Comparison of ENCODE assay signal across 13 mouse cellular contexts in the genomic region with DNA sequence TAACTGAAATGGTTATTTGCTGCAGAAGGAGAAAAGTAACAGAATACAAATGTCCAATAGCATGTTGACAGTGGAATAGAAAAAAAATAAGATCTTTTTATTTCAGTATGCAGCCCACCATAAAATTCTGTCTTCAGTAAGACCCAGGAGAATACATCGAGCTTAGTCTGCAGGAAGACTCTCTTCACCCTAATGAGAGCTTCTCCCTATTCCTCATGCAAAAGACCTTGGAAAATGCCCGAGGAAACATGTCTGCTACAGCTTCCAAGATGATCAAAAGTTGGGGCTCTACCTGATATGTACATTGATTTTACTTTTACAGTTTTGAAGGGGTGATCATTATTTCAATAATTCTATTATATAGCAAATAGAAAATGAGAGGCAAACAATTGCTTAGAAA.
A peak's percentile ranks its signal among the peaks of the same experiment; 100 is the strongest.
DNase-seq lines count a peak whose midpoint lies in the region; ATAC-seq and TF ChIP-seq lines count a peak whose summit lies in the region.
"Had no signal": no experiment of that assay in that cellular context is flagged by ENCODE, and none has a peak within 500 bp of the region (broad histone marks: within the 10 kb centered on the region; RNA-seq: fewer than 3 reads in every experiment).

No protein-coding gene starts in this region.

- ATAC-seq in midbrain, embryonic 13.5 days = no peak
- ATAC-seq in midbrain, postnatal 0 days (ENCODE audit: low FRiP score) = no peak
- ATAC-seq in midbrain, embryonic 15.5 days (replicated peaks) = peak; percentile 51; the same call in 1 of the 2 replicates
- ATAC-seq: forebrain, embryonic 13.5 days; forebrain, embryonic 15.5 days had no signal

- peak overlapping the region; percentile 49; the same call in 1 of the 2 replicates for H3K27ac ChIP-seq in midbrain, embryonic 13.5 days
- no peak overlapping the region for H3K27ac ChIP-seq in midbrain, postnatal 0 days (ENCODE audit: low read depth, low read length)
- H3K27ac ChIP-seq in midbrain, embryonic 15.5 days = no peak overlapping the region
- H3K27ac ChIP-seq: embryonic facial prominence, embryonic 10.5 days; embryonic facial prominence, embryonic 12.5 days; forebrain, embryonic 13.5 days; forebrain, embryonic 15.5 days had no signal

- H3K9ac ChIP-seq in midbrain, embryonic 13.5 days (replicated peaks) = no peak overlapping the region
- H3K9ac ChIP-seq in midbrain, postnatal 0 days (replicated peaks; ENCODE audit: low read length, poor library complexity, severe bottlenecking) = no peak overlapping the region
- H3K9ac ChIP-seq in midbrain, embryonic 15.5 days = no peak overlapping the region
- H3K9ac ChIP-seq: embryonic facial prominence, embryonic 12.5 days; forebrain, embryonic 13.5 days; forebrain, embryonic 15.5 days had no signal

- no peak overlapping the region for H3K4me2 ChIP-seq in midbrain, embryonic 13.5 days (replicated peaks)
- H3K4me2 ChIP-seq in midbrain, postnatal 0 days (ENCODE audit: low read depth, low read length, poor library complexity, severe bottlenecking) = no peak overlapping the region
- H3K4me2 ChIP-seq in midbrain, embryonic 15.5 days = no peak overlapping the region
- H3K4me2 ChIP-seq: embryonic facial prominence, embryonic 12.5 days; forebrain, embryonic 13.5 days; forebrain, embryonic 15.5 days had no signal

- H3K27me3 ChIP-seq in midbrain, embryonic 13.5 days = no peaks in the 10 kb centered on the region
- H3K27me3 ChIP-seq in midbrain, postnatal 0 days (ENCODE audit: insufficient read depth, low read length) = no peaks in the 10 kb centered on the region
- no peaks in the 10 kb centered on the region for H3K27me3 ChIP-seq in midbrain, embryonic 15.5 days (replicated peaks)
- H3K27me3 ChIP-seq: embryonic facial prominence, embryonic 12.5 days; forebrain, embryonic 13.5 days; forebrain, embryonic 15.5 days had no signal

- no peaks in the 10 kb centered on the region for H3K36me3 ChIP-seq in midbrain, embryonic 13.5 days
- no peaks in the 10 kb centered on the region for H3K36me3 ChIP-seq in midbrain, postnatal 0 days (ENCODE audit: insufficient read depth, low read length)
- H3K36me3 ChIP-seq in midbrain, embryonic 15.5 days (replicated peaks) = no peaks in the 10 kb centered on the region
- H3K36me3 ChIP-seq: embryonic facial prominence, embryonic 10.5 days; embryonic facial prominence, embryonic 12.5 days; forebrain, embryonic 15.5 days had no signal

- no peak for TF ChIP-seq CTCF in midbrain, postnatal 0 days (IDR thresholded peaks at IDR 0.05)
- TF ChIP-seq CTCF in brain, embryonic 14.5 days (IDR thresholded peaks at IDR 0.05; ENCODE audit: borderline replicate concordance, extremely low read depth, insufficient read depth, insufficient read length) = no peak

- no peak for TF ChIP-seq POLR2A in brain, embryonic 14.5 days (IDR thresholded peaks at IDR 0.05; ENCODE audit: borderline replicate concordance, extremely low read depth, insufficient read depth, insufficient read length, poor library complexity, severe bottlenecking)

- no peaks in the 10 kb centered on the region for H3K9me3 ChIP-seq in midbrain, embryonic 13.5 days
- no peaks in the 10 kb centered on the region for H3K9me3 ChIP-seq in midbrain, postnatal 0 days (ENCODE audit: low read length)
- H3K9me3 ChIP-seq in midbrain, embryonic 15.5 days = no peaks in the 10 kb centered on the region
- H3K9me3 ChIP-seq: embryonic facial prominence, embryonic 10.5 days; embryonic facial prominence, embryonic 12.5 days; forebrain, embryonic 13.5 days; forebrain, embryonic 15.5 days had no signal

- WGBS in midbrain, embryonic 13.5 days = 45% methylated on average over 2 of the region's 2 CpGs
- 47% methylated on average over 2 of the region's 2 CpGs for WGBS in midbrain, postnatal 0 days
- 39% methylated on average over 2 of the region's 2 CpGs for WGBS in midbrain, embryonic 15.5 days

- peaks cover 15% of the 10 kb centered on the region for H3K4me1 ChIP-seq in midbrain, embryonic 13.5 days (replicated peaks)
- H3K4me1 ChIP-seq in midbrain, postnatal 0 days (ENCODE audit: insufficient read depth, low read length) = no peaks in the 10 kb centered on the region
- H3K4me1 ChIP-seq in midbrain, embryonic 15.5 days = 0 out of 2 replicates have a peak, but pooled peaks cover 4% of the 10 kb centered on the region
- H3K4me1 ChIP-seq: embryonic facial prominence, embryonic 10.5 days; embryonic facial prominence, embryonic 12.5 days; forebrain, embryonic 13.5 days; forebrain, embryonic 15.5 days had no signal

- no peak overlapping the region for H3K4me3 ChIP-seq in midbrain, embryonic 13.5 days (replicated peaks)
- H3K4me3 ChIP-seq in midbrain, postnatal 0 days (ENCODE audit: low read depth, low read length) = no peak overlapping the region
- H3K4me3 ChIP-seq in midbrain, embryonic 15.5 days = no peak overlapping the region
- H3K4me3 ChIP-seq: embryonic facial prominence, embryonic 10.5 days; embryonic facial prominence, embryonic 12.5 days; forebrain, embryonic 13.5 days; forebrain, embryonic 15.5 days had no signal

- DNase-seq in midbrain, postnatal 0 days (ENCODE audit: low spot score) = no peak
- peak; percentile 19 for DNase-seq in brain, embryonic 14.5 days (ENCODE audit: low read depth)
- DNase-seq in lung, postnatal 4 days = no peak
- DNase-seq in kidney, adult 8-10 months = no peak
- DNase-seq: adrenal gland, adult 2 months; adrenal gland, postnatal 10 days; adrenal gland, postnatal 25 days had no signal
